Mouse (Mus musculus) adrenal gland, adult 18-20 months (tissue): ENCODE data around the gene Thumpd3. TPM values are rescaled to one million over a fixed set of nuclear protein-coding genes. Genes with fewer than 3 reads are reported as not detected.

Source experiments
- DNase-seq, 2 experiments: peaks; one replicate each; pipeline ENCODE4 v3.0.0; 2021 to 2022; ENCODE audit warnings: low spot score in 2 of 2
- long read RNA-seq, 2 experiments: library from polyadenylated mRNA; stranded (forward); transcript quantifications; one replicate each; pipeline ENCODE4 v2.0.0; 2021
- total RNA-seq, 2 experiments: library from RNA; stranded (reverse); gene quantifications; 1 replicate in 1 of 2; 2 replicates in 1 of 2; pipeline ENCODE4 v1.2.3; 2021

Gene Thumpd3
- 10 to 100 TPM; 38.6 to 40.9 TPM for total RNA-seq
- long read RNA-seq, experiment 1, transcript Thumpd3-201 (10 exons, 2,163 nt) = major isoform, 30 of 57 reads
- long read RNA-seq, experiment 1, partial matches to known transcripts = 1 of 57 reads
- long read RNA-seq, experiment 1, other reads (novel, unspliced or antisense) = 25 of 57 reads
- long read RNA-seq, experiment 2, transcript Thumpd3-201 (10 exons, 2,163 nt) = major isoform, 120 of 155 reads
- long read RNA-seq, experiment 2, partial matches to known transcripts = 7 of 155 reads
- long read RNA-seq, experiment 2, other reads (novel, unspliced or antisense) = 27 of 155 reads

GRCm38 (mm10) chr6:113046041-113046975 is at the start of gene Thumpd3:
TSS of gene Thumpd3 (plus strand) at chr6:113046225.
- DNase-seq = peak; percentile 92 to 94

GRCm38 (mm10) chr6:112999199-112999598 is 46.8 kb upstream of the Thumpd3 start:
- no peak for DNase-seq

- DNase-seq = peak; percentile 81 to 88
Observed at GRCm38 (mm10) chr6:113000666-113001287, 45.2 kb upstream of the Thumpd3 start.

GRCm38 (mm10) chr6:113001719-113002118 is 44.3 kb upstream of the Thumpd3 start:
- DNase-seq = no peak

GRCm38 (mm10) chr6:113003313-113004111 is 42.5 kb upstream of the Thumpd3 start:
- no peak for DNase-seq

- DNase-seq = no peak
Observed at GRCm38 (mm10) chr6:113006833-113007232, 39.2 kb upstream of the Thumpd3 start.

- DNase-seq = no peak
Observed at GRCm38 (mm10) chr6:113011886-113012285, 34.1 kb upstream of the Thumpd3 start.

GRCm38 (mm10) chr6:113012495-113012941 is 33.5 kb upstream of the Thumpd3 start:
- peak in 1 of 2 experiments; percentile 31 for DNase-seq

GRCm38 (mm10) chr6:113013550-113013949 is 32.5 kb upstream of the Thumpd3 start:
- no peak for DNase-seq

- no peak for DNase-seq
Observed at GRCm38 (mm10) chr6:113017500-113018047, 28.5 kb upstream of the Thumpd3 start.

- no peak for DNase-seq
Observed at GRCm38 (mm10) chr6:113018139-113018538, 27.9 kb upstream of the Thumpd3 start.

GRCm38 (mm10) chr6:113024866-113025265 is 21.2 kb upstream of the Thumpd3 start:
- no peak for DNase-seq

- no peak for DNase-seq
Observed at GRCm38 (mm10) chr6:113025774-113026173, 20.3 kb upstream of the Thumpd3 start.

- no peak for DNase-seq
Observed at GRCm38 (mm10) chr6:113027446-113027845, 18.6 kb upstream of the Thumpd3 start.

- DNase-seq = no peak
Observed at GRCm38 (mm10) chr6:113029006-113029405, 17.0 kb upstream of the Thumpd3 start.

- DNase-seq = no peak
Observed at GRCm38 (mm10) chr6:113030553-113030952, 15.5 kb upstream of the Thumpd3 start.

- no peak for DNase-seq
Observed at GRCm38 (mm10) chr6:113030970-113031660, 14.9 kb upstream of the Thumpd3 start.

GRCm38 (mm10) chr6:113032121-113032520 is 13.9 kb upstream of the Thumpd3 start:
- no peak for DNase-seq

GRCm38 (mm10) chr6:113033185-113033584 is 12.8 kb upstream of the Thumpd3 start:
- no peak for DNase-seq

- no peak for DNase-seq
Observed at GRCm38 (mm10) chr6:113034466-113034865, 11.6 kb upstream of the Thumpd3 start.
